Mouse (Mus musculus) left cerebral cortex, adult 2 months (tissue): ENCODE measurements at regions not wholly inside any gene's neighbourhood (a gene's known extent, or its start where the extent isn't known, plus 50 kb on each side); places are given as distances from the start of the nearest gene placed in this dataset.
A peak's percentile ranks its signal among the peaks of the same experiment; 100 is the strongest.

Experiments
- DNase-seq, 2 experiments: peaks; one replicate each; pipeline ENCODE4 v3.0.0; 2021 to 2022; ENCODE audit warnings: low spot score in 2 of 2, mixed read lengths in 1 of 2; ENCODE audit errors: extremely low spot score in 1 of 2
- H3K27ac ChIP-seq: fragments of 200-600 bp; 2 replicates; pipeline ENCODE4 v1.8.1; 2022
- H3K4me3 ChIP-seq: fragments of 200-600 bp; 2 replicates; pipeline ENCODE4 v1.8.1; 2022
- CTCF ChIP-seq: fragments of 200-600 bp; IDR thresholded peaks from 2 replicates; pipeline ENCODE4 v1.8.1; 2022; ENCODE audit warnings: antibody characterized with exemption, mild to moderate bottlenecking, moderate library complexity
- intact Hi-C: fragments of 180-260 bp; cut with DNase I; formaldehyde crosslinking; loops from one replicate; pipeline ENCODE4 v1.15.1; 2025

DNA sequence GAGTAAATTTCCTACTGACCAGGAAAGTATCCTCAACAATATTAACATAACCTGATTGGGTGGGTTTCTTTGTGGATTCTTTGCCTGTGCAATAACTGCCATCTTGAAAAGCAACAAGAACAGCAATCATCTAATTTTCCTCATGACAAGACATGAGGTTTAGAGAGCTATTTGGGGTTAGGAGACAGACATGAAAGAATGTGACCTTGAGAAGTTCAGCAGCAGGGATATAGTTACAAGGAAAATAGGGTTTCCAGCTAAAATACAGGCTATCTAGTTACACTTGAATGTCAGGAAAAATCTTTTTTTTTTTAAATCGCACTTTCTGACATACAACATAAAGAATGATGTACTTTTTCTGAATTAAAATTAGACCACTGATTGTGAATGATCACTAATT lies 83.7 kb upstream of the Lama2 start:
- Histone ChIP-seq H3K4me3 (no peak overlapping the region), H3K27ac (no peak overlapping the region)
- no peak for DNase-seq
- no peak for TF ChIP-seq CTCF
- intact Hi-C loops, result no loop called here

DNA sequence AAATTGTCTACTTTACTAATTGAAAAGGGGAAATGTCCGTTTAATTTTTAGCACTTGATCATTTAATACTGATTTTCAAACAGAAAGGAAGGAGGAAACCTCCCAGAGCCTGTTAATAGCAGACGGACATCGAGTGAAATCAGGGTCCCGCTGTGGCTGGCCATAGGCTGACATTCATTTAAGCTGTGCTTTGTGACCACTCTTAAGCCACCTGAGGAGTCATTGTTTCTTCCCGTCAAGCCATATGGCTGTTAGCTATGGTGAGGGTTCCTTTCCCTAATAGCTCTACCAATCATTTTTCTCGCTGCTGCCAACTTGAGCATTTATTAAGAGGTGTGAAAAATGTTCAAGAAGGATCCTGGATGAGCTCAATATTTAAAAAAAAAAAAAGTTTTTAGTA lies 78.7 kb upstream of the Lama2 start:
- H3K4me3 ChIP-seq, result no peak overlapping the region
- intact Hi-C loops, result no loop called here
- no peak for DNase-seq
- no peak overlapping the region for H3K27ac ChIP-seq
- TF ChIP-seq CTCF, result no peak

DNA sequence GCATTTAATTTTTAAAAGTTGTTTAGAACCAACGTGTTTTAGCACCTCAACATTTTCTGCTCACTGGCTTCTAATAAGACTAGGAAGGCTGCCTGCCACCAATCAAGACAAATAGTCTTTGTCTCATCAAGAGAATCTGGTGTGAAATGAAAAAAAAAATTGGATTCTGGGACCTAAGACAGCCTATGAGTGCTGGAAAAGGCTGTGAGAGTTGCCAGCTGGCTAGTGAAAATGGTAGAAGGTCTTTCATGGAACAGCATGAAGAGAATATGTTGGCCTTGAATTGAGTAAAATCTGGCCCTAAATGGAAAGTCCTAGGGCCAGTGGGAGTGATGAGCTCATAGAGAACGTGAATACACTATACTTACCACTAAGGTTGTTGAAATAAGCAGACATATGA lies 61.8 kb upstream of the Lama2 start:
- H3K4me3 ChIP-seq, result no peak overlapping the region
- no peak overlapping the region for H3K27ac ChIP-seq
- no peak for TF ChIP-seq CTCF
- intact Hi-C loops, result no loop called here
- no peak for DNase-seq

DNA sequence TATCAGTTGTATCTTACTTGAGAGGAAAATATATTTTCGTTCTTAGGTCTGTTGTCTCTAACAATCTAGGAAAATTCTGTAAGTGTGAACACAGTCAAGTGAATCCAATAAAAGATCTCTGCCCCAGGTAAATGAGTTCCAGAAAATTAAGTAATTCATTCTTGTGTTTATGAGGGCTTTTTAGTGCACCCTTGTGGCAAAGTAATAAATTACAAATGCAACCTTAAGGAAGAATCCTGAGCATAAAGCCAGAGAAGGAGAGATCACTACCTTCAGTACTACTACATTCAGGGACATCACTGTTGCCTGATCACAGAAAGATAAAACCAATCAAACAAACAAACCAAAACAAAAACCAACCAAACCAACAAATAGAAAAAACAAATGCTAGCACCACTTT lies 56.0 kb upstream of the Lama2 start:
- no peak overlapping the region for H3K4me3 ChIP-seq
- TF ChIP-seq CTCF, result peak; percentile 56
- no peak for DNase-seq
- intact Hi-C loops, result no loop called here
- no peak overlapping the region for H3K27ac ChIP-seq

DNA sequence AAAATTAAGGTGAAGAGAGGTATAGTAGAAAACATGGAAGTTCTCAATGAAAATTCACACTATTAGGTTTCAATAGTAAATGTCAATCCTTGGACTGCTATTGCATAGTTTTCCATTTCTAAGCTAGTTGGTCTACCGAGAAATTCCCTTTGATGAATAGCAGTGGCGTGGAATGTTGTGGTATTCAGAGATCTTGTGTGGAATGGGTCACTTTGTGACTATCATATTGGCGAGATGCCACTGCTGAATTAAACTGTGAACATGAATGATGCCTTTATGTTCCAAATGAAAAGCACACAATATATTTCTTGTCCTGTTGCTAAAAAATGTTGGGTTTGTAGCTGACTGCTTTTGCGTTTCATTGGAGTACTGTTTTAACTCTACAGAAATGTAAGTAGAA lies 54.8 kb upstream of the Lama2 start:
- no peak overlapping the region for H3K4me3 ChIP-seq
- TF ChIP-seq CTCF, result no peak
- intact Hi-C loops, result no loop called here

More for the DNA sequence above, 54.8 kb upstream of the Lama2 start:
- no peak for DNase-seq
- no peak overlapping the region for H3K27ac ChIP-seq
